Mouse (Mus musculus) telencephalon, adult 2 months (tissue): ENCODE data around the gene Fam162a.
A peak's percentile ranks its signal among the peaks of the same experiment; 100 is the strongest.
"Not testable (repeated sequence)": the region's sequence is repeated elsewhere in the genome, so short reads cannot be mapped to it uniquely, and the experiment has no call there.

Source experiments
- DNase-seq: peaks from one replicate; pipeline ENCODE4 v3.0.0-alpha.2; 2011; ENCODE audit warnings: low read depth, low spot score

Fam162a gene

DNA sequence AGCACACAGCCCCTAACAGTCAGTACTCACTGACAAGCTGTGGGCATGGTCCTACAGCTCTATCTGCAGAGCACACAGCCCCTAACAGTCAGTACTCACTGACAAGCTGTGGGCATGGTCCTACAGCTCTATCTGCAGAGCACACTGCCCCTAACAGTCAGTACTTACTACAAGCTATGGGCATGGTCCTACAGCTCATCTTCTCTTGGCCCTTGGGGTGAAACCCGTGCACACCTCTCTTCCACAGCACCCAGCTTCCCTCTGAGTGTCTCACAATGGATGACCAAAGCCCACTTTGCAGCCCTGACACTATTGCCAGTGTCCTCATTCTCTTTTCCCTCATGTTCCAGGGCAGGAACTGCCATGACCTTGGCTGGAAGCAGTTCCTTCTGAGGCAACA, 8.9 kb downstream of the Fam162a start:
- not testable (repeated sequence) for DNase-seq

DNA sequence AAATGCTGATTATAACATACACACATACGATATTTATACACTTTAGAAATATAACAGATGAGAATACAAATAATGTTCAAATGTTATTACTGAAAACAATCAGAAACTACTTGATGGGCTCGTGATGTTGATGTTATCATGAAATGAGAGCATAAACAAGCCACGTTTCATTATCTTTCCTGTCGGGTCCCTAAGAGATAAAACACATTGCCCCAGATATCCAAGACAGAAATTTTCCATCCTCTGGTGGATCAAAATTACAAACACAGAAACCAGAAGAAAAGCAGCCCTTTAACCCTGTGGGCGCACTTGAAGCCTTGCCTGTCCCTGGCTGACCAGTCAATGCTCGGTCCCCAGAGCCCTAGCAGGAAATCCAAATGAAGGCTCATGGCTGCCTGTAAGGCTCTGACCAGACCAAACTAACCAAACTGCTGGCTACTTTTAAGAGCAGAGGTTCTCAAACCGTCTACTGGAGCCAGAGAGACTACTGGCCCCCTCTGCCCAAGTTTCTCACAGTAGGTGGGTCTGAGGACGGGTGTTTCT, 13.4 kb downstream of the Fam162a start:
- no peak for DNase-seq

DNA sequence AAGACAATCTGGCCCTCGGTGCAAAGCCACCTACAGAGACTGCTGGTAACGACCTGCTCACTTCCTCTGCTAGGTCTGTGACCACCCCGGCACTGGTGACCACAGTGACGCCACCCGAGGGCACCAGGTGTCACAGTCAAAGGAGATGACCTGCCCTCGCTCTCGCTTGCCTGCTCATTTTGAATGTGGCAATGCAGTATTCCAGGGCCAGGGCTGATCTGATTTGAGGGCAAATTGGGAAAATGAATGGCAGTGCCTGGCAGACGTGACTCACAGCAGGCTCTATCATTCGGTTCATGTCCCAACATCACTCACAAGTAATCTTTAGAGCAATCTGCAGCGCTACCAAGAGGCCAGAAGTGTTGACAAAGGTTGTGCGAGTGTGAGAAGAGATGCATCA, 15.0 kb downstream of the Fam162a start:
- no peak for DNase-seq

DNA sequence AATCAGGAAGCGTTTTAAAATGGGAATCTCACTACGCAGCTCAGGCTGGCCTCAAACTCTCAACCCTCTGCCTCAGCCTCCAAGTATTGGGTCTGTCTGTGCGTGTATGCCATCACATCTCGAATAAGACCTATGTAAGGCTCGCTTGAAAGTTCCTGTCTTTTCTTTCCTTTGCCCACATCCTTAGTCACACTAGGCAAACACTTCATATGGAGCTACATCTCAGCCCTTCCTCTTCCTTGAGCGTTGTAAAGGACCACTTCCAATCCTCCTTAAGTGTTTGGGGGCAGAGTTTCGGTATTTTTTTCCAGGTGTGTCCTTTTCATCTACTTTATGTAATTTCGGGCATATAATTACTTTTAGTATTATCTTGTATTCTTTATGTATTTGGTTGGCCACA, 16.5 kb downstream of the Fam162a start:
- no peak for DNase-seq

DNA sequence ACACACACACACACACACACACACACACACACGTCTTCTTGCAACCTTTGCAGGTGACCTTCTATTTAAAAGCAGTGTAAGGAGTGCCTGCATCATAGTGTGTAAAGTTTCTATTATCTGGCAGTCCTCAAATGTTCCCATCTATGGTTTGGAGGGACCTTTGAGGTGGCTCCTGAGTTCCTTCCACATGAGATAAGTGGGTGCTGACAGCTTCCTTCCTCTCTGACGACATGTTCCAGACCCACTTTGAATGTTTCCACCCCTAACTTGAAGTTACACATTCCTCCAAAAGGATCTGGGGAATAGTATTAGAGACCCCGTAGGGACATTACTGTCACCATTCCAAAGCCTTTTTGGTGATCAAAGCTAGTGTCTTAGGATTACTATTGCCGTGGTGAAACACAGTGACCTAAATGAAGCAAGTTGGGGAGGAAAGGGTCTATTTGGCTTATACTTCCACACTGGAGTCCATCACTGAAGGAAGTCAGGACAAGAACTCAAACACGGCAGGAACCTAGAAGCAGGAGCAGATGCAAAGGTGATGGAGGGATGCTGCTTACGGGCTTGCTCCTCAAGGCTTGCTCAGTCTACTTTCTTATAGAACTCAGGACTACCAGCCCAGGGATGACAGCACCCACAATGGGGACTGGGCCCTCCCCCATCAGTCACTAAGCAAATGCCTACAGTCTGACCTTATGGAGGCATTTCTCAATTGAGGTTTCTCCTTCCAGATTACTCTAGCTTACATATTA, 17.7 kb downstream of the Fam162a start:
- DNase-seq: no peak

DNA sequence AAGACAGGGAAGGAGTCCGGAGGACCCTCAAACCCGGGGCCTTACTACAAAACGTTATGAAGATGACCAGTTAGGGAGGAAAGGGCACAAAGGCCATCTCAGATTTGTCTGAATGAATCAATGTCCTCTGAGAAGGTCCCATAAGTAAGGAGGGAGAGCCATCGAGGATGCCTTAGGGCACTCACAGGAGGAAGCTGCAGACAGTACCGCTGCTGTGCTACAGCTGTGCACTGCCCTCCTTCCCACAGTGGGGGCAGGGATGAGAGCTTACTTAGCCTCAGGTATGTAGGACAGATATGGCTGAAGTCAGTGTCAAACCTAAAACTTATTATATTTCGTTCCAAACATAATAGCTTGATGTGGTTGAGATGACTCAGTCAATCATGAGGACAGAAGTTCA, 19.9 kb downstream of the Fam162a start:
- no peak for DNase-seq

DNA sequence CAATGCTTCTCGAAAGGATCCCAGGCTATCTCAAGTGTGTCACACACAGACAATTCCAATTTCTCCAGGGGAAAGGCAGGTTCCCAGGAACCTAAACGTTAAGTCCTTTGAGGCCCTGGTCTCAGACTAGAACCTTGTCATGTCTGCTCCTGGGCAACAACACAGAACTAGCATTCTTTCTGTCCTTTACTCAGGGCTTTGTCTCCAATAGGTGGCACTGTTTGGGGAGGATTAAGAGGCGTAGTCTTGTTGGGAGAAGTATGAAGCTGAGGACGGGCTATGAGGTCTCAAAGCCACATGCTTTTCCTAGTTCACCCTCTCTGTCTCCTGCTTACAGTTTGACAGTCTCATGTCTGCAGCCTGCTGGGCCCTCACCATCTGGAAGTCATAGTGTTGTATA, 23.9 kb downstream of the Fam162a start:
- DNase-seq: no peak

DNA sequence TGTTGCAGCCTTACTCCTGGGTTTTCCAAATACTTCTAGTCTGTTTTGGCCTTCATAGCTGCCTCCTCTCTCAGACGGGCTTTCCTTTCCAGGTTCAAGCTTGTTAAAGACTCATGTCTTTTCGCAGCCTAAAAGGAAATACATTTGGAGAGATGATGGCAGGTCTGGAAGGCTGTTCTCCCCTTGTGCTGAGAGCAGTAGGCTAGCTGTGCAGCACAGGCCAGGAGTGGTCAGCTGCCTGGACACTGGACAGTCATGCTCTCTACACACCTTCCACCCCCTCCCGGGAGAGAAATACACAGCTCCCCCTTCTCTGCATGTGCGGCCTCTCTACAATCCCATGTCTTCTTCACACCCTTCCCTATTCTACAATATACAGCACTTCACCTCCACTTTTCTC, 27.4 kb downstream of the Fam162a start:
- DNase-seq: no peak

DNA sequence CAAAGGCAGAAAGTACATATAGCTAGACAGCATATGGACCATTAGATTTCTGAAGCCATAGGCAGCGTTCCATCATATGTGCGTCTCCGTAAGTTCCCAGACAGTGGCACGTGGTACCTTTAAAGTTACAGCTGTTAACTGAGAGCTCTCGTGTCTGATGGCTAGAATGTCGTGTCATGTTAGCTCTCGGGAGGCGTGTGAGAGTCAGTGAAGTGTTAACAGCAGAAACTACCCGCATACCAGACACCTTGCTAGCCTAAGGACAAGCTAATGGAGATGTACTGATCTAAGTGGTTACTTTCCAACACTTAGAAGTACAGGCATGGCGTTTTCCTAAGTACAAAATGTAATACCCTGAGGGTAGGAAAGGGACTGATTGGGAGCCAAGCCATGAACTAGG, 28.3 kb downstream of the Fam162a start:
- no peak for DNase-seq

DNA sequence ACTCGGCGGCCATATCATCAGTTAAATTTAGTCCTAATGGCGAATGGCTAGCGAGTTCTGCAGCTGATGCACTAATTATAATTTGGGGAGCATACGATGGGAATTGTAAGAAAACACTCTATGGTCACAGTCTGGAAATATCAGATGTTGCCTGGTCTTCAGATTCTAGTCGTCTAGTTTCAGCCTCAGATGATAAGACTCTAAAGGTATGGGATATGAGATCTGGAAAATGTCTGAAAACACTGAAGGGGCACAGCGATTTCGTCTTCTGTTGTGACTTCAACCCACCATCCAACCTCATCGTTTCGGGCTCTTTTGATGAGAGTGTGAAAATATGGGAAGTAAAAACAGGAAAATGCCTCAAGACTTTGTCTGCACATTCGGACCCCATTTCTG, 29.8 kb downstream of the Fam162a start:
- no peak for DNase-seq

DNA sequence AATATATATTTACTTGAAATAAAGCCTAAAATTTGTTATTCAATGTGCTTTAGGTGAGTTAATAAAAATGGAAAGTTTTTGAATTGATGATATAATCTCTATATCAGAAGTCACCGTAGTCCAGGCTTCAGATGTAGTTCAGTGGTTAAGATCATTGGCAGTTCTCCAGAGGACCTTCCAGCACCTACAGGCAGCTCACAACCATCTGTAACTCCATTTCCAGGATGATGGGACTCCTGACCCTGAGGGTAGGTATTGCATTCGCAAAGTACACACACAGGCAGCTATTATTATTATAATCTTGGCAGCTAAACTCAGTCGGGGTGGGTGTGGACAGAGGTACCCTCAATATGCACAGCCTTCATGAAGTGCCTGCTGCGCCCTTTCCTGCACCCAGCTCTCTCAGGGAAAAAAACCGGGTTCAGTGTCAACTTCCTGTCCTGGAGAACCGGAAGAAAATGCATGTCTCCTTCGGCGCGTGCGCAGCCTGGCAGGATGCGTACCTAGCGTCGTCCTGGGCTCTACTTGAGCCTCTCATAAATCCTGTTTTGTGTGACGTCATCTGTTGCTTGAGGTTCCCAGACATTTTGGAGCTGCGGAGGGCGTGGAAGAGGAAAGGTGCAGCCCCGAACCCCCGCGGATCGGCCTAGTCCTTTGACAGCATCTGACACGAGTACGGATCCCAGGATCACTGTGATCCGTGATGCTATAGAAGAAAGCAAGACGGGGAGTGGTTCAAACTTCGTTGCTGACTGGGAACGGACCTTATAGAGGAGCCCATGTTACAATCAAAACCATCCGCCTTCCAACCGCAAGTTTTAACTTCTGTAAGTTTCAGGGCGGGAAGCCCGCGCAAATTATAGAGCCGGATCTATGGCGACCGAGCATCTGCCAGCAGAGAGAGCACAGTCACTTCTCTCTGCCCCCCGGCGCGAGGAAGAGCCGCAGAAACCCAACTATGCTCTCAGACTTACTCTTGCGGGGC, 30.5 kb downstream of the Fam162a start, which contains the start of gene Wdr5b:
Gene Wdr5b (plus strand): TSS at position 551 of the 985 bp plus-strand sequence.
- peak; percentile 99 for DNase-seq

DNA sequence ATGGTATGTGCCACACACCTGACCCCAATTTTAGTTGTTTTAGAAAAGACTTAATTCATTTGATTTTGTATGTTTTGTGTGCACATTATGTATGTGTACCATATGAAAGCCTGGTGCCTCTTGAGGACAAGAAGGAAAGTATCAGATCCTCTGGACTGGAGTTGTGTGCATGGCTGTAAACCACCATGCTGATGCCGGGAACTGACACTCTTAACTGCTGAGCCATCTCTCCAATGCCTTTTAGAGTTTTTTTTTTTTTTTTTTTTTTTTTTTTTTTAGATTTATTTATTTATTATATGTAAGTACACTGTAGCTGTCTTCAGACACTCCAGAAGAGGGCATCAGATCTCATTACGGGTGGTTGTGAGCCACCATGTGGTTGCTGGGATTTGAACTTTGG, 43.3 kb downstream of the Fam162a start:
- not testable (repeated sequence) for DNase-seq

DNA sequence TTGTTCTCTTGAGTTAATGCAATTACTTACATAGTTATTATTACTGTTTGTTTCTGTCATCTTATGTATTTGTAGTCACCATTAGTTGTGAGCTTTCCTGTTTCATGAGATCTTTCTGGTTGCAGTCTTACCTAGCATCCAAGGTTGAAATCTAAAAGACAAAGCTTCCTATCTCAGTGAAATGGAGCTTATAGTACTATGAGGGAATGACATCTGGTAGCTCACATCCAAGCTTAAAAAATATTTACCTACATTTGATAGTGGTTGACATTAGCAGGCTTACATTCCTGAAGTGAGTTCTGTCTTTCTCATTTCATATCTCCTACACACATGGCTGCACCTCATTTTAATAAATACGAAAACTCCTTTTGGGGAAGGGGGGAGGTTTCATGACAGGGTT, 55.1 kb downstream of the Fam162a start:
- no peak for DNase-seq

DNA sequence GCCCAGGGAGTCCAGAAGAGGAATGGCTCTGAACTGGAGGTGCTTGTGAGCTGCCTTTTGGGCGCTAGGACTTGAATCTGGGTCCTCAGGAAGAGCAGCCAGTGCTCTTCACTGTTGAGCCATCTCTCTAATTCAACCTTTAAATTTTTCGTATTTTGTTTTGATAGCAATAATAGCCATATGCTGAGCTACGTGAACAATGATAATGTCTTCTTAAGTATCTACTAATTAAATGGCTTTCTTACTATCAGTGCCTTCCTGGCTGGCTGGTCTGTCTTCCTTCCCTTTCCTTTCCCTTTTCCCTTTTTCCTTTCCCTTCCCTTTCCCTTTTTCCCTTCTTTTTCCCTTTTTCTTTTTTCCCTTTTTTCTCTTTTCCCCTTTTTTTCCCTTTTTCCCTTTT, 63.0 kb downstream of the Fam162a start:
- no peak for DNase-seq

DNA sequence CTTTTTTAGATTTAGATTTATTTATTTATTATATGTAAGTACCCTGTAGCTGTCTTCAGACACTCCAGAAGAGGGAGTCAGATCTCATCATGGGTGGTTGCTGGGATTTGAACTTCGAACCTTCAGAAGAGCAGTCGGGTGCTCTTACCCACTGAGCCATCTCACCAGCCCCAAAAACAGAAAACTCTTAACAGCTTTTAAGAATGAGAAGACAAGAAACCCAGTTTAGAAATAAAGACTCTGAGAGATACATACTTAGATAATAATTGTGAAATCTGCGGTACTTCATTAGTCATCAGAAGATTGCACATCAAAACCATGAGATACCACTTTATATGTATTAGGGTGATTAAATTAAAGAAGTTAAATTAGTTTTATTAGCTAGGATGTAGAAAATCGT, 72.5 kb downstream of the Fam162a start:
- DNase-seq: not testable (repeated sequence)
